Mouse (Mus musculus) testis, adult 2 months (tissue): ENCODE data around the gene Thada. TPM values are rescaled to one million over a fixed set of nuclear protein-coding genes. Genes with fewer than 3 reads are reported as not detected.

Experiments used
- H3K27ac ChIP-seq: fragments of 200-500 bp; 2 replicates; pipeline ENCODE4 v1.5.1; 2012; ENCODE audit warnings: low read depth, low read length; ENCODE audit not compliant: control insufficient read depth, insufficient read depth
- H3K27me3 ChIP-seq: fragments of 200-500 bp; 2 replicates; pipeline ENCODE4 v1.6.1; 2012; ENCODE audit warnings: mild to moderate bottlenecking, low read length, moderate library complexity; ENCODE audit not compliant: control insufficient read depth, insufficient read depth
- H3K36me3 ChIP-seq: fragments of 200-500 bp; 2 replicates; pipeline ENCODE4 v1.6.1; 2012; ENCODE audit warnings: mild to moderate bottlenecking, low read length; ENCODE audit not compliant: control insufficient read depth, insufficient read depth
- H3K4me1 ChIP-seq: fragments of 200-500 bp; 2 replicates; pipeline ENCODE4 v1.6.1; 2012; ENCODE audit warnings: low read length; ENCODE audit not compliant: control insufficient read depth, insufficient read depth
- H3K4me3 ChIP-seq: fragments of 200-500 bp; 2 replicates; pipeline ENCODE4 v1.5.1; 2012; ENCODE audit warnings: low read depth, mild to moderate bottlenecking, low read length, moderate library complexity, mixed read lengths; ENCODE audit not compliant: control insufficient read depth
- CTCF ChIP-seq: fragments of 200-500 bp; IDR thresholded peaks from 2 replicates; pipeline ENCODE4 v1.5.1; 2012; ENCODE audit warnings: low read depth, mild to moderate bottlenecking, inconsistent platforms, low read length, moderate library complexity; ENCODE audit not compliant: control insufficient read depth, insufficient read depth, insufficient replicate concordance
- POLR2A ChIP-seq: fragments of 200-500 bp; IDR thresholded peaks from 2 replicates; pipeline ENCODE4 v1.6.1; 2012; ENCODE audit warnings: low read depth, mild to moderate bottlenecking, inconsistent platforms, low read length, moderate library complexity; ENCODE audit not compliant: control insufficient read depth
- polyA plus RNA-seq: library from polyadenylated mRNA; depleted of rRNA; stranded (reverse); fragments of >200 nt; gene quantifications from 2 replicates; pipeline ENCODE4 v1.2.3, GENCODE M21; 2012

Thada gene
- polyA plus RNA-seq, 1 experiment = 15.8 TPM

- Histone ChIP-seq H3K27ac (no peak overlapping the region), H3K36me3 (no peaks in the 10 kb centered on the region), H3K4me1 (peaks cover 2% of the 10 kb centered on the region; the same call in 1 of the 2 replicates), H3K4me3 (no peak overlapping the region), H3K27me3 (no peaks in the 10 kb centered on the region)
- TF ChIP-seq CTCF = no peak
These were observed 315.7 kb downstream of the Thada start for GRCm38 (mm10) chr17:84150291-84150690.

- H3K27ac ChIP-seq = no peak overlapping the region
- H3K27me3 ChIP-seq = no peaks in the 10 kb centered on the region
- no peaks in the 10 kb centered on the region for H3K36me3 ChIP-seq
- peaks cover 2% of the 10 kb centered on the region; the same call in 1 of the 2 replicates for H3K4me1 ChIP-seq
- H3K4me3 ChIP-seq = no peak overlapping the region
- TF ChIP-seq POLR2A (no peak), CTCF (no peak)
These were observed 316.4 kb downstream of the Thada start for GRCm38 (mm10) chr17:84149566-84149965.

- TF ChIP-seq CTCF (no peak), POLR2A (no peak)
- H3K27me3 ChIP-seq = no peaks in the 10 kb centered on the region
These were observed 317.2 kb downstream of the Thada start for GRCm38 (mm10) chr17:84148499-84149484.

GRCm38 (mm10) chr17:84147183-84148108 is 318.6 kb downstream of the Thada start:
- Histone ChIP-seq H3K27ac (no peak overlapping the region), H3K27me3 (no peaks in the 10 kb centered on the region), H3K4me3 (no peak overlapping the region), H3K4me1 (peaks cover 2% of the 10 kb centered on the region; the same call in 1 of the 2 replicates), H3K36me3 (no peaks in the 10 kb centered on the region)
- TF ChIP-seq CTCF (no peak), POLR2A (no peak)

More at GRCm38 (mm10) chr17:84148499-84149484, 317.2 kb downstream of the Thada start:
- H3K36me3 ChIP-seq = no peaks in the 10 kb centered on the region
- H3K4me3 ChIP-seq = no peak overlapping the region
- H3K4me1 ChIP-seq = peaks cover 2% of the 10 kb centered on the region; the same call in 1 of the 2 replicates
- no peak overlapping the region for H3K27ac ChIP-seq

- no peaks in the 10 kb centered on the region for H3K27me3 ChIP-seq
- TF ChIP-seq CTCF (no peak), POLR2A (no peak)
- H3K4me1 ChIP-seq = peaks cover 2% of the 10 kb centered on the region; the same call in 1 of the 2 replicates
- no peaks in the 10 kb centered on the region for H3K36me3 ChIP-seq
- no peak overlapping the region for H3K27ac ChIP-seq
- H3K4me3 ChIP-seq = no peak overlapping the region
These were observed 319.4 kb downstream of the Thada start for GRCm38 (mm10) chr17:84146458-84147182.

- peaks cover 2% of the 10 kb centered on the region; the same call in 1 of the 2 replicates for H3K4me1 ChIP-seq
- H3K27ac ChIP-seq = no peak overlapping the region
- no peaks in the 10 kb centered on the region for H3K27me3 ChIP-seq
- H3K4me3 ChIP-seq = no peak overlapping the region
- H3K36me3 ChIP-seq = no peaks in the 10 kb centered on the region
- TF ChIP-seq POLR2A (no peak), CTCF (no peak)
These were observed 320.1 kb downstream of the Thada start for GRCm38 (mm10) chr17:84145826-84146287.
